Mouse (Mus musculus) Patski (cell line): ENCODE results near the gene Akap12. TPM values are rescaled to one million over a fixed set of nuclear protein-coding genes. Genes with fewer than 3 reads are reported as not detected.

ENCODE experiments used
- ATAC-seq: fragments of 100-300 bp; one replicate; pipeline ENCODE4 v1.8.0; 2021
- CTCF ChIA-PET: fragments of 350-600 bp; sonication (Branson Sonifier 250); formaldehyde crosslinking; loops from one replicate; lab custom pipeline; 2022; ENCODE audit warnings: inconsistent platforms; lab: Charles Lee
- POLR2A ChIA-PET: fragments of 350-600 bp; sonication (Branson Sonifier 250); formaldehyde crosslinking; loops from one replicate; lab custom pipeline; 2022; ENCODE audit warnings: antibody characterized with exemption, inconsistent platforms; lab: Charles Lee
- DNase-seq: peaks from one replicate; pipeline ENCODE4 v3.0.0-alpha.2; 2011; ENCODE audit warnings: low read depth, low spot score
- H3K27me3 ChIP-seq: fragments of 371-371 bp; one replicate; pipeline ENCODE4 v1.5.1; 2021
- CTCF ChIP-seq: fragments of 100-300 bp; IDR thresholded peaks from one replicate; pipeline ENCODE4 v1.5.1; 2021
- in situ Hi-C: fragments of 300-500 bp; cut with MboI; formaldehyde crosslinking; loops from 3 replicates; pipeline ENCODE4 v1.11.1; 2018; ENCODE audit warnings: low pct_unique_long_range_greater_than_20kb, mixed read lengths
- polyA plus RNA-seq: library from polyadenylated mRNA; unstranded; gene quantifications from one replicate; pipeline ENCODE4 v1.2.3, GENCODE M21; 2021

Akap12 gene
- polyA plus RNA-seq, 1 experiment from 2014 or later: 367 TPM

DNA sequence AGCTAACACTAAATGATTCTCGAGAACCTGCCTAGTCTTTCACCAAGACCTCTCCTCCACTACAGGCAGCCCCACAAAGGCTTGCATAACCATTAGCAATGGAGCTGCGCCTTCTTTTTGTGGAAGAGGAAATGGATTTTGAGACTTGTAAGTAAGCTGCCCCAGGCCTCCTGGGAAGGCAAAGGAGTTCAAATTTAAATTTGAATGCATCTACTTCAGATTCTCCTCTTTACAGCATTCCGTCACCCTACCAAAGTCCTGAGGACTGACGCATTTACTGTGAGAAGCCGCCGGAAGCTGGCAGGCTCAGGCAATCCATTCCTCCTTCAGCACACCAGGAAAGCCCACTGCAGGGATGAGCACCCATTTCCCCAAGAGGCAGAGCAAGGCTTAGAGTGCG is 109.1 kb downstream of the Akap12 start:
- no peak for DNase-seq
- in situ Hi-C loops: loop anchor here (25.0 kb wide), 1 partner anchor 1437 kb away; the partner anchor contains the start of genes Fbxo5 and Mtrf1l
- TF ChIP-seq CTCF: no peak
- ATAC-seq: no peak
- ChIA-PET CTCF (no interaction called here), POLR2A (interaction anchor here (0.6 kb wide), 1 partner anchor 781 kb away, joined by 4 read pairs; no protein-coding TSS in a partner anchor)
- no peaks in the 10 kb centered on the region for H3K27me3 ChIP-seq

DNA sequence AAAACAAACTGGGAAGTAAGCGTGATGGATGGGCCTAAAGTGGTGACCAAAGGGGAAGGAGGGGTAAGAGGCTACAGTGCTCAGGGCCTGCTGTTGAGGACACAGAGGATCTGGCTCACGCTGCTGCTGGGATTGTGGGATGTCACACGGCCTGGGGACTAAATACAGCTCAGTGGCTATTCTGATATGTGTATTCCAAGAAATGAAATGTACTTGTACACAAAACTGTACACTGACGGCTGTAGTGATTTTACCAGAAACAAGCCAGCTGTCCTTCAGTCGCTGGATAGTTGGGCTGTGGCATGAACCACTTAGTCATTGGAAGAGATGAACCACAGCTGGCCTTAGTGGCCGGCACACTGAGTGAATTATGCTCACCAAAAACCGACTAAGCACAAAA is 110.3 kb downstream of the Akap12 start:
- no peak for DNase-seq
- POLR2A ChIA-PET: interaction anchor here (1.1 kb wide), 1 partner anchor 22 kb away, joined by 3 read pairs; no protein-coding TSS in a partner anchor
- CTCF ChIA-PET: interaction anchor here (1.1 kb wide), 1 partner anchor 29 kb away, joined by 3 read pairs; no protein-coding TSS in a partner anchor
- H3K27me3 ChIP-seq: no peaks in the 10 kb centered on the region
- no peak for TF ChIP-seq CTCF
- in situ Hi-C loops: loop anchor here (25.0 kb wide), 1 partner anchor 1436 kb away; the partner anchor contains the start of genes Fbxo5 and Mtrf1l
- no peak for ATAC-seq

DNA sequence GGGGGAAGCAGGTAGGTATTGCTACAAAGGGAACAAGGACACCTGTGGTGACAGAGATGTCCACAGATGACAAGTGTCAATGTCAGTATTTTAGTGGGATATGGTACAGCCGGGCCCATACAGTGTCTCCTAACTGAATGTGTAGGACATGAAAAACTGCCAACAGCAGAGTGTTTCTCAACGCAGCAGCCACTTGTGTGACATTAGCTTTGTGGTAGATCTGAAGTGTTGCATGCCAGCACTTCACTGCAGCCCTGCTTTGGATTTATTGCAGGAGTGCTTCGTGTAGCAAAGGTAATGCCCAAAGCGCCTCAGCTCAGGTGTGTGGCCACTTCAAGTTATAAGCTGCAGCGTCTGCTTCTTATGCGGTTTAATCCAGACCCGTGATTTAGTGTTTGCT is 110.8 kb downstream of the Akap12 start:
- no peak for DNase-seq
- ChIA-PET CTCF (no interaction called here), POLR2A (interaction anchor here (1.1 kb wide), 1 partner anchor 23 kb away, joined by 3 read pairs; no protein-coding TSS in a partner anchor)
- ATAC-seq: no peak
- TF ChIP-seq CTCF: no peak
- in situ Hi-C loops: loop anchor here (25.0 kb wide), 1 partner anchor 1435 kb away; the partner anchor contains the start of genes Fbxo5 and Mtrf1l
- H3K27me3 ChIP-seq: no peaks in the 10 kb centered on the region

- POLR2A ChIA-PET: no interaction called here
- no peaks in the 10 kb centered on the region for H3K27me3 ChIP-seq
- no peak for TF ChIP-seq CTCF
- DNase-seq (no peak), ATAC-seq (no peak)
- CTCF ChIA-PET: interaction anchor here (1.0 to 1.7 kb wide), 3 partner anchors 9 to 34 kb away, joined by 3 to 5 read pairs (median 3); no protein-coding TSS in a partner anchor
- in situ Hi-C loops: loop anchor here (25.0 kb wide), 1 partner anchor 1432 kb away; the partner anchor contains the start of genes Fbxo5 and Mtrf1l
Observed at GRCm38 (mm10) chr10:4380748-4381147, 114.6 kb downstream of the Akap12 start.

- DNase-seq: no peak
- ChIA-PET POLR2A (no interaction called here), CTCF (no interaction called here)
- no peak for ATAC-seq
- in situ Hi-C loops: loop anchor here (25.0 kb wide), 1 partner anchor 1428 kb away; the partner anchor contains the start of genes Fbxo5 and Mtrf1l
- no peak for TF ChIP-seq CTCF
- H3K27me3 ChIP-seq: no peaks in the 10 kb centered on the region
Observed at GRCm38 (mm10) chr10:4384244-4384643, 118.1 kb downstream of the Akap12 start.

GRCm38 (mm10) chr10:4386609-4387591 is 120.7 kb downstream of the Akap12 start:
- in situ Hi-C loops: loop anchor here (25.0 kb wide), 1 partner anchor 1425 kb away; the partner anchor contains the start of genes Fbxo5 and Mtrf1l
- no peaks in the 10 kb centered on the region for H3K27me3 ChIP-seq
- CTCF ChIA-PET: no interaction called here

GRCm38 (mm10) chr10:4387701-4388383 is 121.7 kb downstream of the Akap12 start, which contains the start of gene Zbtb2:
Gene Zbtb2 (minus strand): TSS chr10:4388108.
- CTCF ChIA-PET: interaction anchor here (0.9 kb wide), 1 partner anchor 392 kb away, joined by 4 read pairs; no protein-coding TSS in a partner anchor

More at GRCm38 (mm10) chr10:4386609-4387591, 120.7 kb downstream of the Akap12 start:
- POLR2A ChIA-PET: interaction anchor here (0.6 kb wide), 1 partner anchor 268 kb away, joined by 3 read pairs; no protein-coding TSS in a partner anchor
- no peak for TF ChIP-seq CTCF
- peak; percentile 87 for ATAC-seq
- peak; percentile 71 for DNase-seq

GRCm38 (mm10) chr10:4388384-4388745 is 122.2 kb downstream of the Akap12 start:
- no peak for DNase-seq
- H3K27me3 ChIP-seq: no peaks in the 10 kb centered on the region
- no peak for ATAC-seq
- CTCF ChIA-PET: interaction anchor here (0.9 kb wide), 1 partner anchor 392 kb away, joined by 4 read pairs; no protein-coding TSS in a partner anchor
- POLR2A ChIA-PET: interaction anchor here (0.5 to 1.0 kb wide), 2 partner anchors 52 to 807 kb away, joined by 3 to 4 read pairs; no protein-coding TSS in a partner anchor
- TF ChIP-seq CTCF: no peak
- in situ Hi-C loops: loop anchor here (25.0 kb wide), 1 partner anchor 1424 kb away; the partner anchor contains the start of genes Fbxo5 and Mtrf1l

More at GRCm38 (mm10) chr10:4387701-4388383, 121.7 kb downstream of the Akap12 start, which contains the start of gene Zbtb2:
- TF ChIP-seq CTCF: no peak
- POLR2A ChIA-PET: interaction anchor here (0.5 kb wide), 1 partner anchor 807 kb away, joined by 4 read pairs; no protein-coding TSS in a partner anchor
- ATAC-seq: peak; percentile 15
- in situ Hi-C loops: loop anchor here (25.0 kb wide), 1 partner anchor 1424 kb away; the partner anchor contains the start of genes Fbxo5 and Mtrf1l
- DNase-seq: no peak
- H3K27me3 ChIP-seq: no peaks in the 10 kb centered on the region

- no peaks in the 10 kb centered on the region for H3K27me3 ChIP-seq
- ChIA-PET POLR2A (interaction anchor here (0.7 to 1.0 kb wide), 2 partner anchors 52 to 298 kb away, joined by 3 to 6 read pairs; no protein-coding TSS in a partner anchor), CTCF (interaction anchor here (0.7 to 3.5 kb wide), 7 partner anchors 10 to 393 kb away, joined by 3 to 28 read pairs (median 4); no protein-coding TSS in a partner anchor)
- no peak for ATAC-seq
- no peak for TF ChIP-seq CTCF
- in situ Hi-C loops: loop anchor here (25.0 kb wide), 1 partner anchor 1423 kb away; the partner anchor contains the start of genes Fbxo5 and Mtrf1l
- DNase-seq: no peak
Observed at GRCm38 (mm10) chr10:4389036-4389435, 122.9 kb downstream of the Akap12 start.
